Mouse (Mus musculus) hindbrain, embryonic 15.5 days (tissue): Measurements from ENCODE around the gene Igsf9b. TPM values are rescaled to one million over a fixed set of nuclear protein-coding genes. Genes with fewer than 3 reads are reported as not detected.

ENCODE experiments used
- ATAC-seq: fragments of 200-750 bp; cut with Nextera tagmentation; 2 replicates; pipeline ENCODE4 v1.8.0; 2017; ENCODE audit warnings: low read depth, moderate number of reproducible peaks, moderate TSS enrichment; ENCODE audit not compliant: low FRiP score
- H3K27ac ChIP-seq: fragments of 300-500 bp; sonication (generic); replicated peaks from 2 replicates; pipeline ENCODE4 v1.5.1; 2015; ENCODE audit warnings: mild to moderate bottlenecking, inconsistent platforms
- H3K27me3 ChIP-seq: fragments of 300-500 bp; sonication (generic); 2 replicates; pipeline ENCODE4 v1.6.1; 2015; ENCODE audit warnings: control low read depth, inconsistent platforms
- H3K36me3 ChIP-seq: fragments of 300-500 bp; sonication (generic); 2 replicates; pipeline ENCODE4 v1.6.1; 2015; ENCODE audit warnings: control low read depth, inconsistent platforms
- H3K4me1 ChIP-seq: fragments of 300-500 bp; sonication (generic); replicated peaks from 2 replicates; pipeline ENCODE4 v1.6.1; 2015; ENCODE audit warnings: control low read depth, inconsistent platforms
- H3K4me2 ChIP-seq: fragments of 300-500 bp; sonication (generic); 2 replicates; pipeline ENCODE4 v1.6.1; 2015; ENCODE audit warnings: moderate library complexity, mild to moderate bottlenecking, inconsistent platforms
- H3K4me3 ChIP-seq: fragments of 300-500 bp; sonication (generic); 2 replicates; pipeline ENCODE4 v1.5.1; 2015; ENCODE audit warnings: mild to moderate bottlenecking, inconsistent platforms
- H3K9ac ChIP-seq: fragments of 300-500 bp; sonication (generic); 2 replicates; pipeline ENCODE4 v1.6.1; 2015; ENCODE audit warnings: inconsistent platforms
- H3K9me3 ChIP-seq: fragments of 300-500 bp; sonication (generic); 2 replicates; pipeline ENCODE4 v1.6.1; 2016; ENCODE audit warnings: control low read depth, inconsistent platforms
- WGBS: fragments of 180-500 bp; shearing (Covaris S2); methylation state at CpG from one replicate; pipeline ENCODE4 v1.1.7; 2015; 5-methylcytosine and 5-hydroxymethylcytosine counted together
- polyA plus RNA-seq: library from polyadenylated mRNA; unstranded; fragments of >200 nt; fragmentation: Nextera tagmentation; extraction: Ambion mirVana; gene quantifications from 2 replicates; pipeline ENCODE4 v1.2.1, GENCODE M21; 2015

Igsf9b gene
- polyA plus RNA-seq, 1 experiment from 2014 or later: 25.4 TPM

- H3K4me3 ChIP-seq: peak overlapping the region; percentile 82
- peak overlapping the region; percentile 91 for H3K27ac ChIP-seq
- peaks cover 63% of the 10 kb centered on the region for H3K4me1 ChIP-seq
- WGBS: under 1% methylated on average over 68 of the region's 68 CpGs
- H3K9me3 ChIP-seq: no peaks in the 10 kb centered on the region
- no peaks in the 10 kb centered on the region for H3K36me3 ChIP-seq
- H3K9ac ChIP-seq: peak overlapping the region; percentile 71
- H3K27me3 ChIP-seq: no peaks in the 10 kb centered on the region
- ATAC-seq: no peak; the same call in 1 of the 2 replicates
- peak overlapping the region; percentile 80 for H3K4me2 ChIP-seq
Measured at GRCm38 (mm10) chr9:27299286-27300187, 533 bp downstream of the Igsf9b start.

- H3K4me1 ChIP-seq: peaks cover 70% of the 10 kb centered on the region
- ATAC-seq: no peak
- H3K27ac ChIP-seq: peak overlapping the region; percentile 91
- WGBS: under 1% methylated on average over 32 of the region's 32 CpGs
- peak overlapping the region; percentile 71 for H3K9ac ChIP-seq
- peak overlapping the region; percentile 82 for H3K4me3 ChIP-seq
- no peaks in the 10 kb centered on the region for H3K9me3 ChIP-seq
- H3K27me3 ChIP-seq: no peaks in the 10 kb centered on the region
- H3K36me3 ChIP-seq: no peaks in the 10 kb centered on the region
- peak overlapping the region; percentile 80 for H3K4me2 ChIP-seq
Measured at GRCm38 (mm10) chr9:27300188-27300691, 1.2 kb downstream of the Igsf9b start.

- H3K4me3 ChIP-seq: peak overlapping the region; percentile 82
- peaks cover 74% of the 10 kb centered on the region for H3K4me1 ChIP-seq
- no peaks in the 10 kb centered on the region for H3K27me3 ChIP-seq
- no peaks in the 10 kb centered on the region for H3K9me3 ChIP-seq
- H3K4me2 ChIP-seq: peak overlapping the region; percentile 80
- H3K9ac ChIP-seq: peak overlapping the region; percentile 71
- WGBS: 12% methylated on average over 4 of the region's 4 CpGs
- ATAC-seq: no peak
- peak overlapping the region; percentile 91 for H3K27ac ChIP-seq
- no peaks in the 10 kb centered on the region for H3K36me3 ChIP-seq
Measured at GRCm38 (mm10) chr9:27300698-27301097, 1.7 kb downstream of the Igsf9b start.

GRCm38 (mm10) chr9:27301486-27301885 lies 2.5 kb downstream of the Igsf9b start:
- 48% methylated on average over 5 of the region's 5 CpGs for WGBS
- no peak for ATAC-seq
- Histone ChIP-seq H3K27me3 (no peaks in the 10 kb centered on the region), H3K4me1 (peaks cover 82% of the 10 kb centered on the region), H3K9ac (peak overlapping the region; percentile 32), H3K4me2 (peak overlapping the region; percentile 80), H3K4me3 (peak overlapping the region; percentile 82), H3K9me3 (no peaks in the 10 kb centered on the region), H3K36me3 (no peaks in the 10 kb centered on the region), H3K27ac (no peak overlapping the region)

- no peak for ATAC-seq
- Histone ChIP-seq H3K9me3 (no peaks in the 10 kb centered on the region), H3K4me2 (peak overlapping the region; percentile 80), H3K27ac (no peak overlapping the region), H3K36me3 (no peaks in the 10 kb centered on the region), H3K27me3 (no peaks in the 10 kb centered on the region), H3K4me3 (peak overlapping the region; percentile 82; the same call in 1 of the 2 replicates), H3K9ac (0 out of 2 replicates have a peak overlapping the region, but pooled peaks have one; percentile 29), H3K4me1 (peaks cover 90% of the 10 kb centered on the region)
- 55% methylated on average over 5 of the region's 5 CpGs for WGBS
Measured at GRCm38 (mm10) chr9:27302291-27302690, 3.3 kb downstream of the Igsf9b start.

GRCm38 (mm10) chr9:27303571-27304484 lies 4.8 kb downstream of the Igsf9b start:
- no peak for ATAC-seq
- Histone ChIP-seq H3K4me3 (no peak overlapping the region), H3K27ac (no peak overlapping the region), H3K4me2 (peak overlapping the region; percentile 80), H3K36me3 (no peaks in the 10 kb centered on the region), H3K9me3 (no peaks in the 10 kb centered on the region), H3K9ac (peak overlapping the region; percentile 32), H3K27me3 (no peaks in the 10 kb centered on the region), H3K4me1 (peaks cover 93% of the 10 kb centered on the region)
- 55% methylated on average over 17 of the region's 17 CpGs for WGBS

GRCm38 (mm10) chr9:27304485-27305102 lies 5.6 kb downstream of the Igsf9b start:
- H3K9me3 ChIP-seq: no peaks in the 10 kb centered on the region
- H3K9ac ChIP-seq: no peak overlapping the region
- no peaks in the 10 kb centered on the region for H3K36me3 ChIP-seq
- H3K4me1 ChIP-seq: peaks cover 97% of the 10 kb centered on the region
- no peak overlapping the region for H3K4me2 ChIP-seq
- no peak overlapping the region for H3K27ac ChIP-seq
- no peak for ATAC-seq
- no peaks in the 10 kb centered on the region for H3K27me3 ChIP-seq
- no peak overlapping the region for H3K4me3 ChIP-seq
- WGBS: 73% methylated on average over 5 of the region's 5 CpGs

GRCm38 (mm10) chr9:27305502-27305901 lies 6.5 kb downstream of the Igsf9b start:
- ATAC-seq: no peak
- H3K4me2 ChIP-seq: no peak overlapping the region
- WGBS: 61% methylated on average over 3 of the region's 3 CpGs
- no peak overlapping the region for H3K9ac ChIP-seq
- peaks cover 95% of the 10 kb centered on the region for H3K4me1 ChIP-seq
- no peak overlapping the region for H3K4me3 ChIP-seq
- H3K36me3 ChIP-seq: no peaks in the 10 kb centered on the region
- H3K27me3 ChIP-seq: no peaks in the 10 kb centered on the region
- H3K27ac ChIP-seq: no peak overlapping the region
- no peaks in the 10 kb centered on the region for H3K9me3 ChIP-seq

GRCm38 (mm10) chr9:27306642-27307041 lies 7.6 kb downstream of the Igsf9b start:
- Histone ChIP-seq H3K36me3 (peaks cover 2% of the 10 kb centered on the region; the same call in 1 of the 2 replicates), H3K27me3 (no peaks in the 10 kb centered on the region), H3K4me1 (peaks cover 84% of the 10 kb centered on the region), H3K9ac (peak overlapping the region; percentile 27), H3K9me3 (no peaks in the 10 kb centered on the region), H3K4me3 (no peak overlapping the region), H3K4me2 (no peak overlapping the region), H3K27ac (peak overlapping the region; percentile 84)
- WGBS: 25% methylated on average over 4 of the region's 4 CpGs
- ATAC-seq: no peak

- Histone ChIP-seq H3K4me1 (peaks cover 77% of the 10 kb centered on the region), H3K4me3 (no peak overlapping the region), H3K36me3 (peaks cover 6% of the 10 kb centered on the region; the same call in 1 of the 2 replicates), H3K9ac (peak overlapping the region; percentile 27), H3K4me2 (peak overlapping the region; percentile 34), H3K9me3 (no peaks in the 10 kb centered on the region), H3K27me3 (no peaks in the 10 kb centered on the region), H3K27ac (peak overlapping the region; percentile 84)
- peak; percentile 80 for ATAC-seq
- WGBS: 11% methylated on average over 3 of the region's 3 CpGs
Measured at GRCm38 (mm10) chr9:27307265-27307664, 8.3 kb downstream of the Igsf9b start.

GRCm38 (mm10) chr9:27308045-27308444 lies 9.0 kb downstream of the Igsf9b start:
- 35% methylated on average over 7 of the region's 7 CpGs for WGBS
- no peaks in the 10 kb centered on the region for H3K9me3 ChIP-seq
- H3K9ac ChIP-seq: 0 out of 2 replicates have a peak overlapping the region, but pooled peaks have one; percentile 9
- ATAC-seq: peak; percentile 10; the same call in 1 of the 2 replicates
- peaks cover 70% of the 10 kb centered on the region for H3K4me1 ChIP-seq
- H3K4me3 ChIP-seq: no peak overlapping the region
- H3K27me3 ChIP-seq: no peaks in the 10 kb centered on the region
- H3K27ac ChIP-seq: peak overlapping the region; percentile 84
- H3K36me3 ChIP-seq: peaks cover 9% of the 10 kb centered on the region; the same call in 1 of the 2 replicates
- H3K4me2 ChIP-seq: peak overlapping the region; percentile 34
